Mouse (Mus musculus): ENCODE data around the gene Tsc22d3. TPM values are rescaled to one million over a fixed set of nuclear protein-coding genes. Genes with fewer than 3 reads are reported as not detected.
"Not testable (repeated sequence)": the region's sequence is repeated elsewhere in the genome, so short reads cannot be mapped to it uniquely, and the experiment has no call there.

Tsc22d3 gene
- polyA plus RNA-seq, 1 experiment = 95.0 TPM

GRCm38 (mm10) chrX:140506436-140507180 is 93.9 kb downstream of the Tsc22d3 start:
- TF ChIP-seq POLR2A (IDR thresholded peaks at IDR 0.05; ENCODE audit: control insufficient read depth, extremely low read depth, insufficient read depth, low read length, poor library complexity) (no peak), CTCF (IDR thresholded peaks at IDR 0.05; ENCODE audit: borderline replicate concordance, control insufficient read depth, extremely low read depth, insufficient read depth, low read length, poor library complexity) (no peak)
- H3K27me3 ChIP-seq (ENCODE audit: control insufficient read depth, insufficient read depth, low read length) = no peaks in the 10 kb centered on the region
- H3K4me3 ChIP-seq (ENCODE audit: control insufficient read depth, insufficient read depth, low read length) = no peak overlapping the region
- peak overlapping the region; percentile 71 for H3K27ac ChIP-seq (ENCODE audit: control insufficient read depth, insufficient read depth, low read length)
- no peaks in the 10 kb centered on the region for H3K36me3 ChIP-seq (ENCODE audit: control insufficient read depth, insufficient read depth, low read length)
- DNase-seq = no peak
- WGBS = 41% methylated on average over 6 of the region's 6 CpGs
- peaks cover 31% of the 10 kb centered on the region for H3K4me1 ChIP-seq (replicated peaks; ENCODE audit: control insufficient read depth, insufficient read depth, low read length)

GRCm38 (mm10) chrX:140505497-140506238 is 94.8 kb downstream of the Tsc22d3 start:
- Histone ChIP-seq H3K36me3 (ENCODE audit: control insufficient read depth, insufficient read depth, low read length) (no peaks in the 10 kb centered on the region), H3K4me1 (replicated peaks; ENCODE audit: control insufficient read depth, insufficient read depth, low read length) (peaks cover 35% of the 10 kb centered on the region), H3K27ac (ENCODE audit: control insufficient read depth, insufficient read depth, low read length) (peak overlapping the region; percentile 95), H3K27me3 (ENCODE audit: control insufficient read depth, insufficient read depth, low read length) (no peaks in the 10 kb centered on the region), H3K4me3 (ENCODE audit: control insufficient read depth, insufficient read depth, low read length) (peak overlapping the region; percentile 19; the same call in 1 of the 2 replicates)
- DNase-seq = peak; percentile 87
- no peak for TF ChIP-seq CTCF (IDR thresholded peaks at IDR 0.05; ENCODE audit: borderline replicate concordance, control insufficient read depth, extremely low read depth, insufficient read depth, low read length, poor library complexity)
- TF ChIP-seq POLR2A (IDR thresholded peaks at IDR 0.05; ENCODE audit: control insufficient read depth, extremely low read depth, insufficient read depth, low read length, poor library complexity) = peak; percentile 34; the same call in 1 of the 2 replicates
- 6% methylated on average over 15 of the region's 15 CpGs for WGBS

- TF ChIP-seq POLR2A (IDR thresholded peaks at IDR 0.05; ENCODE audit: control insufficient read depth, extremely low read depth, insufficient read depth, low read length, poor library complexity) (no peak), CTCF (IDR thresholded peaks at IDR 0.05; ENCODE audit: borderline replicate concordance, control insufficient read depth, extremely low read depth, insufficient read depth, low read length, poor library complexity) (no peak)
- Histone ChIP-seq H3K36me3 (ENCODE audit: control insufficient read depth, insufficient read depth, low read length) (no peaks in the 10 kb centered on the region), H3K27ac (ENCODE audit: control insufficient read depth, insufficient read depth, low read length) (peak overlapping the region; percentile 68), H3K27me3 (ENCODE audit: control insufficient read depth, insufficient read depth, low read length) (no peaks in the 10 kb centered on the region), H3K4me1 (replicated peaks; ENCODE audit: control insufficient read depth, insufficient read depth, low read length) (peaks cover 33% of the 10 kb centered on the region), H3K4me3 (ENCODE audit: control insufficient read depth, insufficient read depth, low read length) (no peak overlapping the region)
- 2% methylated on average over 7 of the region's 7 CpGs for WGBS
- DNase-seq = peak; percentile 70
Observed at GRCm38 (mm10) chrX:140503905-140504304, 96.6 kb downstream of the Tsc22d3 start.

GRCm38 (mm10) chrX:140501401-140502301 is 98.8 kb downstream of the Tsc22d3 start:
- no peaks in the 10 kb centered on the region for H3K36me3 ChIP-seq (ENCODE audit: control insufficient read depth, insufficient read depth, low read length)
- H3K4me3 ChIP-seq (ENCODE audit: control insufficient read depth, insufficient read depth, low read length) = no peak overlapping the region
- H3K27ac ChIP-seq (ENCODE audit: control insufficient read depth, insufficient read depth, low read length) = peak overlapping the region; percentile 81
- no peak for TF ChIP-seq POLR2A (IDR thresholded peaks at IDR 0.05; ENCODE audit: control insufficient read depth, extremely low read depth, insufficient read depth, low read length, poor library complexity)
- TF ChIP-seq CTCF (IDR thresholded peaks at IDR 0.05; ENCODE audit: borderline replicate concordance, control insufficient read depth, extremely low read depth, insufficient read depth, low read length, poor library complexity) = no peak
- 57% methylated on average over 9 of the region's 9 CpGs for WGBS
- H3K4me1 ChIP-seq (replicated peaks; ENCODE audit: control insufficient read depth, insufficient read depth, low read length) = peaks cover 29% of the 10 kb centered on the region
- H3K27me3 ChIP-seq (ENCODE audit: control insufficient read depth, insufficient read depth, low read length) = no peaks in the 10 kb centered on the region
- DNase-seq = peak; percentile 18

GRCm38 (mm10) chrX:140500306-140500705 is 100.2 kb downstream of the Tsc22d3 start:
- no peak overlapping the region for H3K27ac ChIP-seq (ENCODE audit: control insufficient read depth, insufficient read depth, low read length)
- peaks cover 16% of the 10 kb centered on the region for H3K4me1 ChIP-seq (replicated peaks; ENCODE audit: control insufficient read depth, insufficient read depth, low read length)
- no peaks in the 10 kb centered on the region for H3K27me3 ChIP-seq (ENCODE audit: control insufficient read depth, insufficient read depth, low read length)
- DNase-seq = no peak
- no peaks in the 10 kb centered on the region for H3K36me3 ChIP-seq (ENCODE audit: control insufficient read depth, insufficient read depth, low read length)
- no peak overlapping the region for H3K4me3 ChIP-seq (ENCODE audit: control insufficient read depth, insufficient read depth, low read length)
- WGBS = 82% methylated on average over 5 of the region's 5 CpGs
- no peak for TF ChIP-seq CTCF (IDR thresholded peaks at IDR 0.05; ENCODE audit: borderline replicate concordance, control insufficient read depth, extremely low read depth, insufficient read depth, low read length, poor library complexity)
- TF ChIP-seq POLR2A (IDR thresholded peaks at IDR 0.05; ENCODE audit: control insufficient read depth, extremely low read depth, insufficient read depth, low read length, poor library complexity) = no peak

- WGBS = 93% methylated on average over 4 of the region's 4 CpGs
- H3K27me3 ChIP-seq (ENCODE audit: control insufficient read depth, insufficient read depth, low read length) = not testable (repeated sequence)
Observed at GRCm38 (mm10) chrX:140498431-140498830, 102.0 kb downstream of the Tsc22d3 start.

More at GRCm38 (mm10) chrX:140498431-140498830, 102.0 kb downstream of the Tsc22d3 start:
- H3K4me3 ChIP-seq (ENCODE audit: control insufficient read depth, insufficient read depth, low read length); H3K27ac ChIP-seq (ENCODE audit: control insufficient read depth, insufficient read depth, low read length); DNase-seq; H3K4me1 ChIP-seq (replicated peaks; ENCODE audit: control insufficient read depth, insufficient read depth, low read length); H3K36me3 ChIP-seq (ENCODE audit: control insufficient read depth, insufficient read depth, low read length): not testable (repeated sequence)
